Mouse (Mus musculus) liver, embryonic 11.5 days (tissue): ENCODE measurements around the gene Minpp1. TPM values are rescaled to one million over a fixed set of nuclear protein-coding genes. Genes with fewer than 3 reads are reported as not detected.
A peak's percentile ranks its signal among the peaks of the same experiment; 100 is the strongest.

Experiments used
- ATAC-seq: fragments of 200-750 bp; cut with Nextera tagmentation; replicated peaks from 2 replicates; pipeline ENCODE4 v1.8.0; 2017; ENCODE audit warnings: moderate number of reproducible peaks, mild to moderate bottlenecking, moderate TSS enrichment, moderate library complexity; ENCODE audit not compliant: low FRiP score
- DNase-seq: peaks from one replicate; pipeline ENCODE4 v3.0.0-alpha.2; 2017; ENCODE audit warnings: low spot score
- H3K27ac ChIP-seq: fragments of 300-500 bp; sonication (generic); 2 replicates; pipeline ENCODE4 v1.5.1; 2014; ENCODE audit warnings: mild to moderate bottlenecking, low read depth, low read length, control low read depth
- H3K27me3 ChIP-seq: fragments of 300-500 bp; sonication (generic); replicated peaks from 2 replicates; pipeline ENCODE4 v1.6.1; 2014; ENCODE audit warnings: low read length, mixed read lengths; ENCODE audit not compliant: control insufficient read depth, insufficient read depth
- H3K36me3 ChIP-seq: fragments of 300-500 bp; sonication (generic); 2 replicates; pipeline ENCODE4 v1.6.1; 2014; ENCODE audit warnings: mild to moderate bottlenecking, low read length, moderate library complexity, mixed read lengths; ENCODE audit not compliant: control insufficient read depth, insufficient read depth
- H3K4me1 ChIP-seq: fragments of 300-500 bp; sonication (generic); replicated peaks from 2 replicates; pipeline ENCODE4 v1.6.1; 2014; ENCODE audit warnings: low read length, mixed read lengths; ENCODE audit not compliant: control insufficient read depth, insufficient read depth
- H3K4me2 ChIP-seq: fragments of 300-500 bp; sonication (generic); 2 replicates; pipeline ENCODE4 v1.6.1; 2014; ENCODE audit warnings: mild to moderate bottlenecking, control low read depth, moderate library complexity
- H3K4me3 ChIP-seq: fragments of 300-500 bp; sonication (generic); 2 replicates; pipeline ENCODE4 v1.5.1; 2014; ENCODE audit warnings: low read depth, low read length, control low read depth
- H3K9ac ChIP-seq: fragments of 300-500 bp; sonication (generic); 2 replicates; pipeline ENCODE4 v1.6.1; 2014; ENCODE audit warnings: low read depth, low read length, control low read depth
- H3K9me3 ChIP-seq: fragments of 300-500 bp; sonication (generic); 2 replicates; pipeline ENCODE4 v1.6.1; 2016; ENCODE audit warnings: low read length, inconsistent platforms, mixed read lengths; ENCODE audit not compliant: control insufficient read depth
- WGBS: fragments of 180-500 bp; shearing (Covaris S2); extraction: QIAGEN DNeasy Blood & Tissue Kit; methylation state at CpG from one replicate; pipeline ENCODE4 v1.1.7; 2014; 5-methylcytosine and 5-hydroxymethylcytosine counted together
- polyA plus RNA-seq: library from polyadenylated mRNA; unstranded; fragments of >200 nt; fragmentation: Nextera tagmentation; extraction: Ambion mirVana; gene quantifications from 2 replicates; pipeline ENCODE4 v1.2.1, GENCODE M21; 2014

Gene Minpp1
- polyA plus RNA-seq, 1 experiment from 2014 or later = 137 TPM

DNA sequence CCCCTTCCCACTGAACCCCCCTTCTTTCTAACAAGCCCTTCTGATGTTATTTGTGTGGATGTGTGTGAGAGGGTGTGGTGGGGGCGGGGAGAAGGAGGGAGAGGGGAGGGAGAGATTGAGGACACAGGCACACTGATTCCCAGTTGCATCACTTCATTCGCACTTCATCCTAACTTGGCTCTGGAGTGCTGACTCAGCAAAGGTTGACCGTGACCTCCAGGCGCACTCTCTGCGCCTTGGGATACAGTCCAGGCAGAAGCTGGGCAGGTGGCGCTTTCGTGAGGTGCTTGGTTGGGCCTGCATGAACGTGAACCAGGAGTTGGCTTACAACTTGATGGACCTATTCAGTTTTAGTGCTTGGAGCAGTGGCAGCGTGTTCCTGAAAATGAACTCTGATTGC, 22.0 kb downstream of the Minpp1 start:
- Histone ChIP-seq H3K27ac (no peak overlapping the region), H3K4me3 (no peak overlapping the region), H3K27me3 (no peaks in the 10 kb centered on the region), H3K4me2 (no peak overlapping the region), H3K36me3 (peaks cover 42% of the 10 kb centered on the region), H3K4me1 (peaks cover 26% of the 10 kb centered on the region), H3K9me3 (peaks cover 3% of the 10 kb centered on the region; the same call in 1 of the 2 replicates), H3K9ac (no peak overlapping the region)
- no peak for ATAC-seq
- 93% methylated on average over 9 of the region's 9 CpGs for WGBS
- no peak for DNase-seq

DNA sequence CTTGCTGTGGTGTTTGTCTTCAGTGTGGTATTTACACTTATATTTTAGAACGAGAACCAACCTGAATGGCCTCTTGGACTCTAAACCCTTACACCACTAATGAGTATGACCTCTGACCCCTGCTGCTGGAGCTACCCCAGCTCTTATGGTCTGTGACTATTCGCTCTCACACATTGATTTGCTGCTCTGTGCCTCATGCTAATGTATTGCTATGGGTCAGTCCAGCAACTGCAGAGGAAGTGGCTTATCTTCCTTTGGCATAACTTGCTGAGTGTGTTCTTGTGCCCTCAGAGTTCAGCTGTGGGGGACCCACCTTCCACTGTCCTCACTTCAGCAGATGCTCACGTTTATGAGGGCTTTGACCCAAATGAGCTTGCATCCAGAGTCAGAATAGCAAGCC, 24.7 kb downstream of the Minpp1 start:
- Histone ChIP-seq H3K27me3 (no peaks in the 10 kb centered on the region), H3K4me1 (peaks cover 26% of the 10 kb centered on the region), H3K4me3 (no peak overlapping the region), H3K9ac (no peak overlapping the region), H3K27ac (peak overlapping the region; percentile 86; the same call in 1 of the 2 replicates), H3K36me3 (peaks cover 50% of the 10 kb centered on the region), H3K4me2 (peak overlapping the region; percentile 54), H3K9me3 (peaks cover 3% of the 10 kb centered on the region; the same call in 1 of the 2 replicates)
- 43% methylated on average over 3 of the region's 3 CpGs for WGBS
- DNase-seq (no peak), ATAC-seq (peak; percentile 75)

GRCm38 (mm10) chr19:32510962-32511361, 25.4 kb downstream of the Minpp1 start:
- Histone ChIP-seq H3K4me3 (no peak overlapping the region; the same call in 1 of the 2 replicates), H3K4me1 (peaks cover 26% of the 10 kb centered on the region), H3K27ac (peak overlapping the region; percentile 86), H3K27me3 (no peaks in the 10 kb centered on the region), H3K9ac (no peak overlapping the region), H3K36me3 (peaks cover 51% of the 10 kb centered on the region), H3K9me3 (peaks cover 3% of the 10 kb centered on the region; the same call in 1 of the 2 replicates), H3K4me2 (peak overlapping the region; percentile 54)
- ATAC-seq (peak; percentile 99), DNase-seq (no peak)
- WGBS = 47% methylated on average over 6 of the region's 6 CpGs

DNA sequence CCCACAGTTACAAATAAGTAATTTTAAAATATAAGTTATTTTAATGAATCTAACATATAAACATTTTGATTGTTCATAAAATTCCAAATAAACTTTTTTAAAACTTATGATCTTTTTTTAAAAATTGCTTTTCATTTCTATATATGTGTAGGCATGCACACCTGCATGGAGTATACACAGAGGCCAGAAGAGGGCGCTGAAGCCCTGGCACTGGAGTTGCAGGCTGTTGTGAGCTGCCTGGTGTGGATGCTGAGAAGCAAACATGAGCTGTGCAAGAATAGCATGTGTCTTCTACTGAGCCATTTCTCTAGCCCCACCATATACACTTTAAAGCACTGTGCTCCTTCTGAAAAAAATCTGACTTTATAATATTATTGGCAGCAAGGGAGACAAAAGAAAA, 26.9 kb downstream of the Minpp1 start:
- H3K27me3 ChIP-seq = no peaks in the 10 kb centered on the region
- no peak overlapping the region for H3K4me2 ChIP-seq
- H3K9ac ChIP-seq = no peak overlapping the region
- DNase-seq (no peak), ATAC-seq (no peak)
- WGBS = 34% methylated on average over 1 of the region's 1 CpGs
- H3K9me3 ChIP-seq = peaks cover 3% of the 10 kb centered on the region; the same call in 1 of the 2 replicates
- H3K36me3 ChIP-seq = peaks cover 49% of the 10 kb centered on the region
- H3K4me3 ChIP-seq = no peak overlapping the region
- H3K4me1 ChIP-seq = peaks cover 24% of the 10 kb centered on the region
- no peak overlapping the region for H3K27ac ChIP-seq

- 94% methylated on average over 9 of the region's 9 CpGs for WGBS
Measured at GRCm38 (mm10) chr19:32516575-32516974, 31.0 kb downstream of the Minpp1 start.

DNA sequence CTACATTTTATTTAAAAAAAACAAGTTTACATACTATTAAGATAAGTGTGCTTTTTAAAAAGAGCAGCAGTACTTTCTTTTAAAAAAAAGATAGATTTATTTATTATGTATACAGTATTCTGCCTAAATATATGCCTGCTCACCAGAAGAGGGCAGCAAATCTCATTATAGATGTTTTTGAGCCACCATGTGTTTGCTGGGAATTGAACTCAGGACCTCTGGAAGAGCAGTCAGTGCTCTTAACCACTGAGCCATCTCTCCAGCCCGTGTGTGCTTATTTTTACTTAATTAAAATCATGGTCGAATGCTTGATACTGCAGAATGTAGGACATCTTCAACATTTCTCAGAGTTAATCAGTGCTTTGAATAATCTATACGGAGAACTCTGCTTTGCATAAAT, 35.9 kb downstream of the Minpp1 start:
- peaks cover 18% of the 10 kb centered on the region for H3K4me1 ChIP-seq
- no peak for DNase-seq
- 0 out of 2 replicates have a peak, but pooled peaks cover 2% of the 10 kb centered on the region for H3K9me3 ChIP-seq
- 76% methylated on average over 3 of the region's 3 CpGs for WGBS
- H3K27me3 ChIP-seq = no peaks in the 10 kb centered on the region
- H3K4me2 ChIP-seq = no peak overlapping the region
- no peak overlapping the region for H3K9ac ChIP-seq
- ATAC-seq = no peak
- no peak overlapping the region for H3K4me3 ChIP-seq
- H3K36me3 ChIP-seq = peaks cover 6% of the 10 kb centered on the region
- no peak overlapping the region for H3K27ac ChIP-seq

More at GRCm38 (mm10) chr19:32516575-32516974, 31.0 kb downstream of the Minpp1 start:
- Histone ChIP-seq H3K9me3 (peaks cover 5% of the 10 kb centered on the region; the same call in 1 of the 2 replicates), H3K9ac (no peak overlapping the region), H3K27ac (no peak overlapping the region), H3K4me2 (no peak overlapping the region), H3K27me3 (no peaks in the 10 kb centered on the region), H3K4me1 (no peaks in the 10 kb centered on the region), H3K4me3 (no peak overlapping the region), H3K36me3 (peaks cover 39% of the 10 kb centered on the region)
- DNase-seq = no peak
- no peak for ATAC-seq

- ATAC-seq (no peak), DNase-seq (no peak)
- Histone ChIP-seq H3K27ac (no peak overlapping the region), H3K36me3 (no peaks in the 10 kb centered on the region; the same call in 1 of the 2 replicates), H3K9me3 (0 out of 2 replicates have a peak, but pooled peaks cover 2% of the 10 kb centered on the region), H3K4me2 (no peak overlapping the region), H3K4me1 (peaks cover 18% of the 10 kb centered on the region), H3K4me3 (no peak overlapping the region), H3K27me3 (no peaks in the 10 kb centered on the region), H3K9ac (no peak overlapping the region)
- 95% methylated on average over 5 of the region's 5 CpGs for WGBS
Measured at GRCm38 (mm10) chr19:32522247-32522646, 36.7 kb downstream of the Minpp1 start.

DNA sequence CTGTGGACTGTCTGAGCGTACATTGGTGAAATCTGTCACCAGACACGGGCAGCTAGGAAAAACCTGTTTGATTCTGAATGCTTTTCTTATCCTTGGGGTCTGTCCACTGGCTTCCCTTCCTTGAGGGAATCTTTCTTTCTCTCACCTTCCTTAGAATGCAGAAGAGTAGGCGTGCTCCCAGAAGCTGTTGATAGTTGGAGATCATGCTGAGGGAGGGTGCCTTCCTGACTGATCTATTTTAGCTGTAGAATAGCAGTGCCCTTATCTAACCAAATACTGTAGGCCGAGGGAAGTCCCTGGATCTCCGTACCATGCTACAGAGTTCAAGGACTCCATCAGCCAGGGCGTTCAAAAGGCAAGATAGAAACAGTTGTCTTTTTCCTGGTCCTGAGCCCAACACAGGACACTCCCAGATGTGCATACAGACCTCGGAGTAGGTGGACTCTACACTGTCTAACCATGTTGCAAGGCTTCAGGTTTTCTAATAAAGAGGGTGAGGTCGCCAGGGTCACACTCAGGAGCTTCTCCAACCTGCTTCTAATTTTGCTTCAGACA, 37.3 kb downstream of the Minpp1 start:
- Histone ChIP-seq H3K4me3 (no peak overlapping the region), H3K4me2 (no peak overlapping the region), H3K4me1 (peaks cover 18% of the 10 kb centered on the region), H3K9me3 (0 out of 2 replicates have a peak, but pooled peaks cover 2% of the 10 kb centered on the region), H3K9ac (no peak overlapping the region), H3K36me3 (no peaks in the 10 kb centered on the region), H3K27ac (no peak overlapping the region), H3K27me3 (no peaks in the 10 kb centered on the region)
- DNase-seq = peak; percentile 29
- no peak for ATAC-seq
- WGBS = 56% methylated on average over 8 of the region's 8 CpGs
